Mouse (Mus musculus) megakaryocyte, adult 5-6 weeks (primary cell): ENCODE results near the gene Sun5. TPM values are rescaled to one million over a fixed set of nuclear protein-coding genes. Genes with fewer than 3 reads are reported as not detected.
"Not testable (repeated sequence)": the region's sequence is repeated elsewhere in the genome, so short reads cannot be mapped to it uniquely, and the experiment has no call there.

Experiments used
- ATAC-seq: 2 replicates; pipeline ENCODE4 v1.8.0; 2016; ENCODE audit warnings: mild to moderate bottlenecking, inconsistent platforms; ENCODE audit not compliant: poor library complexity, severe bottlenecking
- total RNA-seq, 2 experiments: library from RNA; stranded (forward) in 1 of 2; stranded (reverse) in 1 of 2; fragments of 153-499, 151-499 nt in 1 of 2; fragments of 221-1000, 200-1000 nt in 1 of 2; gene quantifications; 2 replicates each; pipeline versions ENCODE4 v1.2.3 to v1.2.4; 2015 to 2017

The Sun5 gene
- total RNA-seq, 2 experiments from 2014 or later, result not detected

GRCm38 (mm10) chr2:153822005-153822543 is 48.8 kb downstream of the Sun5 start:
- ATAC-seq, result no peak

DNA sequence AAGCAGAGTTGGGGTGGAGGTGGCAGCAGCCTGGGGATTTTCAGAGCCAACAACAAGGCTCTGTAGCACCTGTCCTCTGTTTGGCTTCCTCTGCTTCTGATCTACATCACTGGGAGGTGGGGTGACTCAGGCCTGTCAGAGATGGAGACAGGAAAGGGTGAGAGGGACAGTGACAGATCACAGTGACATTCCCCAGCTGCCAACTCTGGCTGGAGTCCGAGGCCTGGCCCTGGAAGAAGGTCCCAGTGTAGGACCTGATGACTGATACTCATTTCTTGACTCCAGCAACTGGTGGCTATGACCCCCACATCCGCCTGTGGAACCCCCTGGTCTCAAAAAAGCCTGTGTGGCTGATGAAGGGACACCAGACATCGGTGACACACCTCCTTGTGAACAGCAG is 61.0 kb downstream of the Sun5 start:
- ATAC-seq, result no peak

DNA sequence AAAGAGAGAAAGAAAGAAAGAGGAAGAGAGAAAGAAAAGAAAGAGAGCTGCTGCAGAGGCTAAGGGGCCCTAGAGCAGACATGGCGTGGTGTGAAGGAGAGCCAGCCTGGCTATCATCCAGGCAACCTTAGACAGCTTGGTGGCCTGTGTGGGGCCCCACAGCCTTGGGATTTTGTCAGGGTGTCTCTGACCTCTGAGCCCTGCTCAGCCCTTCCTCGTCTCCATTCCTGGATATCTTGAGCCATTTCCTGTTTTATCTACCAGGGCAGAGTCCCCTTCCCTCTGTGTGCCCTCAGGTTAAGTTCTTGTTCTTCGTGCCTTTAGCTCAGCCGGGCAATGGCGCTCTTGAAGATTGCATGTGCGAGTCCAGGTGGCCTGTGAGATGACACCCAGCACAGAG is 62.0 kb downstream of the Sun5 start:
- ATAC-seq, result no peak

DNA sequence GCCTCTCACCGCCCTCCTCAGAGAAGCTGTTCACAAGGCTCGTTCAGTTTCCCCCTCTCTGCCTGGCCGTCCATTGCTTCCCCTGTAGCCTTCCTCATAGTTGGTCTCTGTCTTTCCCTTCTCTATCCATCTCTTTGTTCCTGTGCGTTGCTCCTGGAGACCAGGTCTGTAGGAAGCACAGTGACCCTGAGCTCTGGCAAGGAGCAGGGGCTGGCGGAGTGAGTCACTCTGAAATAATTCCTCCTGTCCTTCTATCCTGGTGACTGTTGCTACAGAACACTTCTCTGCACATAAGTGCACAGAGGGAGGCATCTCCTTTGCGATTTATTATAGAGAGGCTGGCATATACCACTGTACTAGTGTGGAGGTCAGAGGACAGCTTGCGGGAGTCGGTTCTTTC is 62.7 kb downstream of the Sun5 start:
- no peak for ATAC-seq

DNA sequence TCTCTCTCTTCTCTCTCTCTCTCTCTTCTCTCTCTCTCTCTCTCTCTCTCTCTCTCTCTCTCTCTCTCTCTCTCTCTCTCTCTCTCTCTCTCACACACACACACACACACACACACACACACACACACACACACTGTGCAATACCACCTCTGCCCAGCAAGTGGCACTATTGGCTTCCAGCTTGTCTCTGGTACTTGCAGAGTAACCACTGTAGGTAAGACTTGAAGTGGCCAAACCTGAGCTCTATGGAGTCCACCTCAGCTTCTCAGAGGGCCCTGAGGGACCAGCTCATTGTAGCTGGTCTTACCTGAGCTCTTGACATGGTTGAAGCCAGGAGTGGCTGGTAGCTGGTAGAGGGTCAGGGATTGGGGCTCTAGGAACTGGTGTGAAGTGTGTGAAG is 63.4 kb downstream of the Sun5 start:
- ATAC-seq, result not testable (repeated sequence)

Other genes with a start within 250 kb of the Sun5 start
- gene Commd7, start 238.3 kb downstream of the Sun5 start, total RNA-seq (2015), result 41.6 and 47.2 TPM in 2 replicates
- 30.3 and 34.1 TPM in 2 replicates for gene Commd7, start 238.3 kb downstream of the Sun5 start, total RNA-seq (2017)
- 1.3 and 2.5 TPM in 2 replicates for gene Dnmt3b, start 221.6 kb downstream of the Sun5 start, total RNA-seq (2015)
- 2.8 and 3.6 TPM in 2 replicates for gene Dnmt3b, start 221.6 kb downstream of the Sun5 start, total RNA-seq (2017)
- not detected in 2 replicates for gene Dnmt3c, start 174.4 kb downstream of the Sun5 start, total RNA-seq (2015)
- not detected in 2 replicates for gene Dnmt3c, start 174.4 kb downstream of the Sun5 start, total RNA-seq (2017)
- gene Mapre1, start 129.8 kb downstream of the Sun5 start, total RNA-seq (2015), result 130 and 155 TPM in 2 replicates
- gene Mapre1, start 129.8 kb downstream of the Sun5 start, total RNA-seq (2017), result 180 and 181 TPM in 2 replicates
- gene Efcab8, start 91.2 kb downstream of the Sun5 start, total RNA-seq (2015), result 0.11 TPM in 1 of 2 replicates, not detected in the other
- not detected in 2 replicates for gene Efcab8, start 91.2 kb downstream of the Sun5 start, total RNA-seq (2017)
- gene Bpifb2, start 4.0 kb upstream of the Sun5 start, total RNA-seq (2015), result not detected in 2 replicates
- gene Bpifb2, start 4.0 kb upstream of the Sun5 start, total RNA-seq (2017), result not detected in 2 replicates
- not detected in 2 replicates for gene Bpifb6, start 29.3 kb upstream of the Sun5 start, total RNA-seq (2015)
- not detected in 2 replicates for gene Bpifb6, start 29.3 kb upstream of the Sun5 start, total RNA-seq (2017)
- not detected in 2 replicates for gene Bpifb3, start 47.1 kb upstream of the Sun5 start, total RNA-seq (2015)
- not detected in 2 replicates for gene Bpifb3, start 47.1 kb upstream of the Sun5 start, total RNA-seq (2017)
- not detected in 2 replicates for gene Bpifb4, start 67.1 kb upstream of the Sun5 start, total RNA-seq (2015)
- not detected in 2 replicates for gene Bpifb4, start 67.1 kb upstream of the Sun5 start, total RNA-seq (2017)
- not detected in 2 replicates for gene Bpifa6, start 103.9 kb upstream of the Sun5 start, total RNA-seq (2015)
- gene Bpifa6, start 103.9 kb upstream of the Sun5 start, total RNA-seq (2017), result not detected in 2 replicates
- gene Bpifa2, start 137.2 kb upstream of the Sun5 start, total RNA-seq (2015), result not detected in 2 replicates
- not detected in 2 replicates for gene Bpifa2, start 137.2 kb upstream of the Sun5 start, total RNA-seq (2017)